Mouse (Mus musculus) Patski (cell line): ENCODE results near the gene Cyp2r1. TPM values are rescaled to one million over a fixed set of nuclear protein-coding genes. Genes with fewer than 3 reads are reported as not detected.

Source experiments
- ATAC-seq: fragments of 100-300 bp; one replicate; pipeline ENCODE4 v1.8.0; 2021
- CTCF ChIA-PET: fragments of 350-600 bp; sonication (Branson Sonifier 250); formaldehyde crosslinking; loops from one replicate; lab custom pipeline; 2022; ENCODE audit warnings: inconsistent platforms; lab: Charles Lee
- POLR2A ChIA-PET: fragments of 350-600 bp; sonication (Branson Sonifier 250); formaldehyde crosslinking; loops from one replicate; lab custom pipeline; 2022; ENCODE audit warnings: antibody characterized with exemption, inconsistent platforms; lab: Charles Lee
- DNase-seq: peaks from one replicate; pipeline ENCODE4 v3.0.0-alpha.2; 2011; ENCODE audit warnings: low read depth, low spot score
- H3K27me3 ChIP-seq: fragments of 371-371 bp; one replicate; pipeline ENCODE4 v1.5.1; 2021
- CTCF ChIP-seq: fragments of 100-300 bp; IDR thresholded peaks from one replicate; pipeline ENCODE4 v1.5.1; 2021
- in situ Hi-C: fragments of 300-500 bp; cut with MboI; formaldehyde crosslinking; loops from 3 replicates; pipeline ENCODE4 v1.11.1; 2018; ENCODE audit warnings: low pct_unique_long_range_greater_than_20kb, mixed read lengths
- polyA plus RNA-seq: library from polyadenylated mRNA; unstranded; gene quantifications from one replicate; pipeline ENCODE4 v1.2.3, GENCODE M21; 2021

Cyp2r1 gene
- polyA plus RNA-seq, 1 experiment from 2014 or later, result 0.13 TPM

DNA sequence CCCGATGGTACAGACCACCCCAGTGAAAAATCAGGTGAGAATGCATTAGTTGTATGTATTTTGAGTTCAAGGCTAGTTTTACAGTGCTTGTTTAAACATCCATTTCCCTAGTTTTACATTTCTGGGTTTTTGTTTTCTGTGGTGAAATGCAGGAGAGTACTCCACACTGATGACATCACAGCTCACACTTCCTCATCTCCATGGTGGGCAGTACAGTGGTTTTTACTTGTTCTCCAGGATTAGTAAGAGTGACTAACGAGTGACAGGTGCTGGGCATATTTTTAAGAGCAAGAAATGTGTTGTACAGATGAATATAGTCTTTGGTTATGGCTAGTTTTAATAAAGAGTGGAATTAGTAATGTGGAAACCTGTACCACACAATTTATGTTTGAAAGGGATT is 53.9 kb downstream of the Cyp2r1 start:
- TF ChIP-seq CTCF, result no peak
- no peak for ATAC-seq

More for the DNA sequence above, 53.9 kb downstream of the Cyp2r1 start:
- POLR2A ChIA-PET, result no interaction called here
- in situ Hi-C loops, result no loop called here
- no peaks in the 10 kb centered on the region for H3K27me3 ChIP-seq
- CTCF ChIA-PET, result no interaction called here
- DNase-seq, result no peak

Other genes starting within 250 kb of the Cyp2r1 start
- gene Pde3b, start 147.7 kb downstream of the Cyp2r1 start, polyA plus RNA-seq, result 21.1 TPM
- not detected for gene Calca, start 73.4 kb upstream of the Cyp2r1 start, polyA plus RNA-seq
- 0.13 TPM for gene Calcb, start 155.7 kb upstream of the Cyp2r1 start, polyA plus RNA-seq
- 0.21 TPM for gene Insc, start 180.7 kb upstream of the Cyp2r1 start, polyA plus RNA-seq